Mouse (Mus musculus) left cerebral cortex, adult 2 months (tissue): ENCODE data around the gene Sv2a. TPM values are rescaled to one million over a fixed set of nuclear protein-coding genes. Genes with fewer than 3 reads are reported as not detected.
"Not testable (repeated sequence)": the region's sequence is repeated elsewhere in the genome, so short reads cannot be mapped to it uniquely, and the experiment has no call there.

Source experiments
- DNase-seq, 2 experiments: peaks; one replicate each; pipeline ENCODE4 v3.0.0; 2021 to 2022; ENCODE audit warnings: low spot score in 2 of 2, mixed read lengths in 1 of 2; ENCODE audit errors: extremely low spot score in 1 of 2
- H3K27ac ChIP-seq: fragments of 200-600 bp; 2 replicates; pipeline ENCODE4 v1.8.1; 2022
- H3K4me3 ChIP-seq: fragments of 200-600 bp; 2 replicates; pipeline ENCODE4 v1.8.1; 2022
- CTCF ChIP-seq: fragments of 200-600 bp; IDR thresholded peaks from 2 replicates; pipeline ENCODE4 v1.8.1; 2022; ENCODE audit warnings: antibody characterized with exemption, mild to moderate bottlenecking, moderate library complexity
- intact Hi-C: fragments of 180-260 bp; cut with DNase I; formaldehyde crosslinking; loops from one replicate; pipeline ENCODE4 v1.15.1; 2025
- total RNA-seq, 2 experiments: library from RNA; stranded (reverse); gene quantifications; 2 replicates each; pipeline ENCODE4 v1.2.3; 2021

The Sv2a gene
- total RNA-seq, 2 experiments from 2014 or later = 408 TPM

DNA sequence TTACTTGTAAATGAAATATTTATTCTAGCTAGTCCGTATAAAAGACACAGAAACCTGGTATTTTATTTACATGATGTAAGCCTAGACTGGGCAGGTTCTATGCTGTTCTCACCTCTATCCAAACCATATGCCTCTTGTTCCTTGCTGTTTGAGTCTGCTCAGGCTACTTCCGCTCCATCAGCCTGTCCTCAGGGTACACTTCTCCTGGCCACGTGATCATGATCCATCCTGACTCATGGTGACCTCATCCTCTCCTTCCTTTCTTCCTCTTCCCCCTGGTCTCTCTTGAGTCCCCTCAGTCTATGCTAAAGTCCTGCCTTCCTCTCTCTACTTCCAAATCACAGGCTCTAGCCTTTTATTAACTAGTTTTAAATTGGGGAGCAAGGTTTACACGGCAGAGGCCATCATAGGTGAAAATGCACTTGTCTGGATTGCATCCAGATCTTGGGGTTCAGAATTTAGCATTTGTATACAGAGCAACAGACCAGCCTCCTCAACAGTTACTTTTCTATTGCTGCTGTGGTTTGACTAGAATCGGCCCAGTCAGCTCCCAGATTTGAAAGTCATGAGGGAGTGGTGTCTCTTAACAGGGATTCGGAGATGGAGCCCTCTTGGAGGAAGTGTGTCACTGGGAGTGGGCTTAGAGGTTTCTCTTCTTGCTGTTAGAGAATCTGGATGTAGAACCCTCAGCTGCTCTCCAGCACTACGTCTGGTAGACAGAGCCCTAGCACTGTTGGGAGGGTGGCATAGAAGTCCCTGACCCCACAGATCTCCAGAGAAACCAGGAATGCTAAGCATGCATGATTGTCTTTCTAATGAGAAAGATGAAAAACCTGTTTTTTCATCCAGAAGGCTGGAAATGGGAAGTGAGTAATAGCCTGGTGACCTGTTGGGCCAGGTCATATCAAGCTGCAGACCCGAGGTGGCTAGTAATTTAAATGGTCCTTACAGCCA lies 46.0 kb downstream of the Sv2a start:
- no peak for TF ChIP-seq CTCF
- no peak for DNase-seq
- Histone ChIP-seq H3K4me3 (no peak overlapping the region), H3K27ac (no peak overlapping the region)
- intact Hi-C loops = loop anchor here (5.0 kb wide), 1 partner anchor 955 kb away; no protein-coding TSS in a partner anchor

DNA sequence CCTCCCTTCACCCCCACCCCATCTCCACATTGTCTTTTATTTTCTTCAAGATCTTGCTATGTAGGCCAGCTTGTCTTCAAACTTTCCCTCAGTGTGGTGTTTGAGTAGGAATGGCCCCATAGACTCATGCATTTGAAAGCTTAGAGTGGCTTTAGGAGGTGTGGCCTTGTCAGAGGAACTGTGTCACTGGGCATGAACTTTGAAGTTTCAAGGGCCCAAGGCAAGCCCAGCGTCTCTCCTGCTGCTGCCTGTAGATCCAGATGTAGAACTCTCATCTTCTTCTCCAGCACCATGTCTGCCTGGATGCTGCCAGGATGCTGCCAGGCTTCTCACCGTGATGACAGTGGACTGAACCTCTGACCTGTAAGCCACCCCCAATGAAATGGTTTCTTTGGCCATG lies 47.9 kb downstream of the Sv2a start:
- TF ChIP-seq CTCF = no peak
- H3K27ac ChIP-seq = no peak overlapping the region
- intact Hi-C loops = loop anchor here (5.0 kb wide), 1 partner anchor 957 kb away; no protein-coding TSS in a partner anchor
- no peak overlapping the region for H3K4me3 ChIP-seq
- no peak for DNase-seq

DNA sequence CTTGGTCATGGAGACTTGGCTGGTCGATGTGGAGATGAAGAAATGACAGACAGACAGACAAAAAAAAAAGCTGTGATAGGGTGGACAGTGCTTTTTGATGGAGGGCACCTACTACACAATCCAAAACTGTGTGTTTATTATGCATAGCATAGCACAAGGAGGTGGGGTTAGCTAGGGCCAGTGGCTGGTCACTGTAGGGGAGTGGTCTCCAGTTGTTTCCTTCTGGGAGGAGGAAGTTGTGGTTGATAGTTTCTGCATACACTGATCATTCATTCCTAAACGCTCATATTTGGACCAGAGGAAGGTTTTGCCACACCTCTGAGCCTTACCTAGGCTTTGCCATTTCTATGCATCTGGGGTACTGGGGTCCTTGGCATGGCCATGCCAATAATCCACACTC lies 49.5 kb downstream of the Sv2a start:
- no peak for DNase-seq
- intact Hi-C loops = no loop called here
- Histone ChIP-seq H3K27ac (no peak overlapping the region), H3K4me3 (no peak overlapping the region)
- TF ChIP-seq CTCF = no peak

DNA sequence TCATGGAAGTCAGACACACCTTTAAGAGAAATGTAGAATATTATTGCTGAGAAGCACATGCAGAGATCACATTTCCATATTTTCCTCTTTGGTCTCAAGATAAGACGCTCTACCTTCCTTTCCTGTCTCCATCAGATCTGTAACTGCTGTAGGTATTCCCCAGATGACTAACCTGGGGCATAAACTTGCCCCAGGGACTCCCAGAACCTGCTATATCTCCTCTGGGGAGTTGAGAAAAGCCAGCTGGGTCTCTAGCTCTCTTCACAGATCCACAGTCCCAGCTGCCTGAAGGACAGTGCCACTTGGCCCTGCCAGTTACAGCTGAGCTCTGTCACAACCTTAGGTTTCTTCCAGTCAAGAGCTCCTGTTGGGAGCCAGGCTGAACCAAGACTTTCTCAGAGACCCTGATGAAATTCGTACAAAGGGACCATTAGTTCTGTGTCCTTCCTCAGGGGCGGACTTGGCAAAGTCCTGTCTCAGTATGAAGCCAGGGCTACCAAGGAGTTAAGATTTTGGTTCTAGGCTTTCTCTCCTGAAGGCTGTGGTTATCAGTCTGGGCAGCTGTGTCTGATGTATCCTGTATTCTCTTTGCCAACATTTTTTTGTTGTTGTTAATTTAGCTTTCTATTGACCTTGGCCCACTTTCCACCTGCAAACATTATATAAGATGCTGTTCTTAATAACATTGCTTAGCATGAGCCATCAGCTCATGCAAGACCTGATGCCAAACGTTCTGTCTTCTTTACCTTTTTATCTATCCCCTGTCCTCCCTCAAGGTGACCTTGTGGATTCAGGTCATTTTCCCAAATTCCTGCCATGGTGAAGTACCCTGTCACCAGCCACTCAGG lies 50.2 kb downstream of the Sv2a start:
- DNase-seq = no peak
- intact Hi-C loops = no loop called here
- no peak for TF ChIP-seq CTCF

DNA sequence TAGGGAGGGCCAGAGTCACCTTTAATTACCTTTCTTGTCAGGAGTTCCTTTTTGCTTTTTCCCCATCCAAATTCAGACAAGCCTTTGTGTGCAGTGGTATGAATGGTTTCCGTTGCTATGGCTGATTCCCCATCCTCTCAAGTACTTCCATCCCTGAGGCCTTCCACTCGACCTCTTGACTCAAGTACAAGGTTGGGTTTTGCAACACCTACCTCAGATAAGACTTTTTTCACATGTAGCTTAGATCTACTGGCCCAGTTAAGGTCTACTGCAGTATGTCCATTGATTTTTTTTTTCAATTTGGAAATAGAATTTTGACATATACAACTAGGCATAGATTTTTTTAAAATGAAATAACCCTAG lies 50.8 kb downstream of the Sv2a start:
- Histone ChIP-seq H3K4me3 (no peak overlapping the region), H3K27ac (no peak overlapping the region)
- no peak for DNase-seq
- TF ChIP-seq CTCF = no peak
- intact Hi-C loops = no loop called here

More for the DNA sequence above, 50.2 kb downstream of the Sv2a start:
- Histone ChIP-seq H3K4me3 (no peak overlapping the region), H3K27ac (no peak overlapping the region)

DNA sequence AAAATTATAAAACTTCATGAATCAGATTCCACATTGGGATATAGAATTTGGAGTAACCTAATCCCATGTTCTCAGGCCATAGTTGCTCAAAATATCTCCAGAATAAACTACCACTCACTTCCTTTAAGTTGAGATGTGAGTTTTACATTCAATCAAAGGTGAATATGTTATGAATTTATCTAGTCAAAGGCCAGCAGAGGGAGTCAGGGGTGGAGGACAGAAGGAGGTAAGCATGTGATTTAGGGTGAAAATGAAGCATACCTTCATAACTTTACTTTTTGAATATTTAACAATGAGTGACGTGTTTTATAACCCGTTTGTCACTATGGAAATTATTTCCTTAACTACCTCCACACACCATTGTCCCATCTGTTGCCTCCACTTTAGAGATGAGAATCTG lies 54.0 kb downstream of the Sv2a start:
- no peak overlapping the region for H3K4me3 ChIP-seq
- intact Hi-C loops = no loop called here
- TF ChIP-seq CTCF = no peak; the same call in 1 of the 2 replicates
- no peak overlapping the region for H3K27ac ChIP-seq
- no peak for DNase-seq

DNA sequence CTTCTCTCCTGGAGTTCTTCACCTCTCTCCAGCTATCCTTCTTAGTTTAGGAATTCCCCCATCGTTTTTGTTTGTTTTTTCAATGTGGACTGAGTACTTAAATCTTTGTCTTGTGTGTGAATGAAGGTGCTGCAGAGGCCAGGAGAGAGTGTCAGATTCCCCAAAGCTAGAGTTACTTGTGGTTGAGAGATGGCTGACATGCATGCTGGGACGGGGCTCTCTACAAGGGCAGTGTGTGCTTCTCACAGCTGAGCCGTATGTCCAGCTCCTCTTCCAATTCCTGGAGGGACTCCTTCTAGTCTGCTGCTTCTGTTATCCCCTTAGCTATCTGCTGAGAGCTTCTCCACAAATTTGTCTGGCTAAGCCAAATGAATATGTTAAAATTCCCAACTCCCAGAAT lies 54.9 kb downstream of the Sv2a start:
- no peak overlapping the region for H3K4me3 ChIP-seq
- intact Hi-C loops = loop anchor here (2.0 kb wide), 1 partner anchor 13 kb away; no protein-coding TSS in a partner anchor
- no peak for DNase-seq
- no peak for TF ChIP-seq CTCF
- H3K27ac ChIP-seq = no peak overlapping the region

DNA sequence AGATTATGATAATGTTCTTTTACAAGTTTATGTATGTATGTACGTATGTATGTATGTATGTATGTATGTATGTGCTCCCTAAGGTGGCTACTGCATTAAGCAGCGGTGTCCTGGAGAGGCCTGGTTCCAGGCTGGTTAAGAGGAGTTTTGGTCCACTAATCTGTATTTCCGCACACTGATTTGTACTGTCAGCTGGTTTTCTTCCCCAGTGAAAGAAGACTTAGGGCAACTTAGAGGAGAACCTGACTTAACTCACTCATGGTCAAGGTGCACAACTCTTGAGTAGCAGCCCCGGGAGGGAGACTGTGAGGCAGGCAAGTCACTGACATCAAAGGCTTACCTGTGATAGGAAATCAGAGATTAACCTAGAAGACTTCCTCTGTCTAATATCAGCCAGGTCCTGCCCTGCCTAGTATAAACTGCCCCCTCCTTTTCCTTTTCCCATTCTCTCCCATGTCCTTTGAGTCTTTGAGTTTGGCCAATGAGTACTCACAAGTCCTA lies 55.9 kb downstream of the Sv2a start:
- H3K27ac ChIP-seq = no peak overlapping the region
- DNase-seq = no peak
- no peak overlapping the region for H3K4me3 ChIP-seq
- intact Hi-C loops = loop anchor here (2.0 kb wide), 1 partner anchor 14 kb away; no protein-coding TSS in a partner anchor
- no peak for TF ChIP-seq CTCF

DNA sequence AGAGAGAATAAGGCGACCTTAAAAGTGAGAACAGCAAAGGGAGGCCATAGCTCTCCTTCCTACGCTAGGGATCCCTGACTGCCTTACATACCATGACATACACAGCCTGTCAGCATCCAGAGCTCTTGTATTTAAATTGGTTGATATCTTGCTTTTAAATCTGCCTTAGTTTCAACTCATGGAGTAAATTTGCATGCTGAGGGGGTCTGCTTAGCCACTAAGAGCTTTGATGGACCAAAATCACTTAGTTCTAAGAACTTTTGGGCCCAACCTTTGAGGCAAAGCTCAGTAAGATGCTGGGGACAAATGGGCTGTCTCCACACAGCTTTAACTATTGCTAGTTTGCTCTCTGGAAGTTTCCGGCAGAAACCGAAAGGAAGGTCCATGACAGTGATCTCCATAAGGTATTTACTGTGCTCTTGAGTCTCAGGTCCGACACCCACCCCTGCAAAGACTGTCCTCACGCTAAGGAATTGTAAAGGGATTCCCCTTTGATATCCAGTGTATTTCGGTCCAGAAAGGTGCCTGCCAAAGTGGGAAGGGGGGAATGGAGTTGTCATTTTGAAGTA lies 56.5 kb downstream of the Sv2a start:
- Histone ChIP-seq H3K4me3 (no peak overlapping the region), H3K27ac (no peak overlapping the region)
- intact Hi-C loops = loop anchor here (2.0 kb wide), 1 partner anchor 15 kb away; no protein-coding TSS in a partner anchor
- no peak for DNase-seq
- TF ChIP-seq CTCF = no peak

DNA sequence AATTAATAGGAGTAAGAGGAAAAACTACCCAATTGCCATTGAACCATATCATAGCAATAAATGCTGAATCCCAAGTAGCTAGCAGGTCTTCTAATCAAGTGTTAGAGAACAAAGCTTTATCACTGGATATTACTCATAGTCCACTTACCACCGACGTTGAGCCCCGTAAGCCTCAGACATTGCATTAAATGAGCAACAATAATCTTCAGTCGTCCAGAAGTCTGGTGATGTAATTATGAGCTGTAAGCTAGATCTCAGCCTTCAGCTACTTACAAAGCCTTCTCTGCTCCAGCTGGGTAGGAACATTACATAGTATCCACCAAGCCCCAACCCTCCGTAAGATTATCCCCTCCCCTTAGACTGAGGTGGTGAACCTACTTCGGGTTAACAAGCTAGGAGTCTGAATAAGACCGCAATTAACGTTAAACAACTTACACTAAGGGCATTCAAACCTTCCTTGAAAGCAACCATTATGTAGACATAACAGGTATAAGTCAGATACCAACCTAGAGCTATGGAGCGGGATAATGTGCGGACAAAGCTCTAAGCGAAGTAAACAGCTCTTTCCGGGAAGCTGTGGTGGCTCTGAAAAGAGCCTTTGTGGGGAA lies 57.1 kb downstream of the Sv2a start:
- TF ChIP-seq CTCF = no peak
- no peak overlapping the region for H3K27ac ChIP-seq
- H3K4me3 ChIP-seq = no peak overlapping the region
- intact Hi-C loops = loop anchor here (2.0 kb wide), 1 partner anchor 15 kb away; no protein-coding TSS in a partner anchor
- DNase-seq = no peak

DNA sequence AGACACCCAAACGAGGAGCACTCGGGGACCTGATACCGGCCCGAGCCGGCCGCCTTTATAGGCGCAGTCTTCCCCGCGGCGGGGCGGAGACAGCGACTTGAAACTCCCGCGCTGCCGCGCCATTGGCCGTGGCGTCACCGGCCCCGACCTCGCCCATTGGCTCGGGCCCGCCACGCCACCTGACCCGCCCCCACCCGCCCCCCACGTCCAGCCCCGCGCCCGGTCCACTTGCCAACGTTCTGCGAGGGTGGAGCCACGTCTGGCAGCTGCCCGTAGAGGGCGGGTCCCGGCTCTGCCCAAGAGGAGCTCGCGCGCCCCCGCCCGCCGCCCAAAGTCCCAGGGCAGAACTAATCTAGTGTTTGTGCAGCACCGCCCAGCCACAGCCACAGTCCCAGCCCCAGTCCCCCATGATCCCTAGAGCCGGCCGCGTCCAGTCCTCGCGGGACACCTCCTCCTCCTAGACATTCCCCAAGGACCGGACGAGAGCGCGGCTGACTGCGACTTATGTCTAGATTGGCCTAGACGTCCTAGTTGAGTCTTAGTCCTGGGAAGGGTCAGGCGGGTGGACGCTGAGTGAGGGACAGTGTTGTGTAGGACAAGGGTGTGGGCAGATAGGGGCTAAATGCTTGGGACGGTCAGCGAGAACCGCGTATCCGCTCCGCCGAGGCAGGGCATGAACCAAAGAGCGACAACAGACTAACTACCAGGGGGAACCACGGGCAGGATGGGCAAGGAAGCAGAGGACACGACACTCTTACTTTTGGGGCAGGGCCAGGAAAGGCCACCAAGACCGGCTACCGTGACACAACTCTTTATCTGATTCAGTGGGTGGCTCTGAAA lies 58.2 kb downstream of the Sv2a start, which contains the start of gene Hist2h3c2:
Gene Hist2h3c2 (minus strand): TSS at position 174 of the 840 bp plus-strand sequence.
- peak within 1 kb of the TSS; percentile 82 for H3K27ac ChIP-seq
- peak in 1 of 2 experiments; percentile 38 for DNase-seq

DNA sequence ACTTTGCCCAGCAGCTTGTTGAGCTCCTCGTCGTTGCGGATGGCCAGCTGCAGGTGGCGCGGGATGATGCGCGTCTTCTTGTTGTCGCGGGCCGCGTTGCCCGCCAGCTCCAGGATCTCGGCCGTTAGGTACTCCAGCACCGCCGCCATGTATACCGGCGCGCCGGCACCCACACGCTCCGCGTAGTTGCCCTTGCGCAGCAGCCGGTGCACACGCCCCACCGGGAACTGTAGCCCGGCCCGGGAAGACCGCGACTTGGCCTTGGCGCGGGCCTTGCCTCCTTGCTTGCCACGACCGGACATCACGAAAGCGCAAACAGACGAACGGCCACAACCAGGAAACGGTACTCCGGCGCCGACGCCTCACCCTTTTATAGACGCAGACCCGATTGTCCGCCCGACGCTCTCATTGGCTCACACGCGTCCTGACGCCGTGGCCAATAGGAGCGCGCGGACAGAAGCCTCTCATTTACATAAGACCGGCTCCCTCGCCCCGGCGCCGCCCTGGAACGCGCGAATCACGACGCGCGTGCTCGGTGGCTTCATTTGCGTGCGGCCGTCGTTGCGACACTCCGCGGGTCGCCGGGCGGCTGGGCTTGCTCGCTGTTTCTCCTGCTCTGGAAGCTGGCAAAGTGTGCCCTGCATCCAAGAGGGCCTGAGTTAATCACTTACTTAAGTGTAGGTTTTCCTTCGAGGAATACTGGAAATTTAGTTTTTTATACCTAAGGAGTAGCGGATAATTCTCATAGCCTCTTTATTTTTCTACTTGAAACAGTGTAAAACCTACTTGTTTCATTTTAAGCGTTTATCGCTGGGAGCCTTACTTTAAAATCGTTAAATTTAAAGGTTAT lies 59.2 kb downstream of the Sv2a start, which contains the start of gene Hist2h2aa2:
Gene Hist2h2aa2 (minus strand): TSS at position 328 of the 850 bp plus-strand sequence.
- peak within 1 kb of the TSS; percentile 51 for H3K4me3 ChIP-seq
- intact Hi-C loops = loop anchor here (1.0 kb wide), 1 partner anchor 23 kb away; the partner anchor contains the start of gene Hist2h4
- DNase-seq = peak; percentile 95 to 97
- H3K27ac ChIP-seq = peak within 1 kb of the TSS; percentile 94

More for the DNA sequence above, 58.2 kb downstream of the Sv2a start, which contains the start of gene Hist2h3c2:
- intact Hi-C loops = not testable (repeated sequence)
- H3K4me3 ChIP-seq = peak within 1 kb of the TSS; percentile 51
